Mouse (Mus musculus): ENCODE data around the gene Bex4.

DNA sequence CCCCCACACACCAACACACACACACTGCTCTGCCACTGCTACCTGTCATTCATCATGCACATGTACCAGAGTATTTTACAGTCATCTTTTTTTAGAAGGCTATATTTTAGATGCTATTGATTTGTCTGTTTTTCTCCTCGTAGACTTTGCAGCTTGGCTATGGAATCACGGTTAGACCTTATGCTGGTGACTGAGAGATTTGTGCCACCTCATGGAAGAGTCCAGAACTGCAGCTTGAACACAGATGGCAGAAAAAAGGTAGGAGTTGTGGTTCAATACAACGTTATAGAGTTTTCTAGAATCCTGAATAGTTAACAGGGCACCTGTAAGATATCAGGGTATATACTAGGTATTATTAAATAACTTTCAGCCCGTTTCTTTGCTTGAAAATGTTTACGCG lies 30.9 kb upstream of the Bex4 start:
- TF ChIP-seq POLR2A (IDR thresholded peaks at IDR 0.05; ENCODE audit: low read depth, low read length) (no peak), CTCF (IDR thresholded peaks at IDR 0.05; ENCODE audit: extremely low read depth, insufficient read depth, insufficient read length, insufficient replicate concordance) (no peak)
